Mouse (Mus musculus): ENCODE results near the gene Cdkn2c. TPM values are rescaled to one million over a fixed set of nuclear protein-coding genes. Genes with fewer than 3 reads are reported as not detected.
"Not testable (repeated sequence)": the region's sequence is repeated elsewhere in the genome, so short reads cannot be mapped to it uniquely, and the experiment has no call there.

Gene Cdkn2c
- 7.4 and 9.8 TPM in 2 replicates for polyA plus RNA-seq (2016; fragmentation: Nextera tagmentation; extraction: Ambion mirVana)

DNA sequence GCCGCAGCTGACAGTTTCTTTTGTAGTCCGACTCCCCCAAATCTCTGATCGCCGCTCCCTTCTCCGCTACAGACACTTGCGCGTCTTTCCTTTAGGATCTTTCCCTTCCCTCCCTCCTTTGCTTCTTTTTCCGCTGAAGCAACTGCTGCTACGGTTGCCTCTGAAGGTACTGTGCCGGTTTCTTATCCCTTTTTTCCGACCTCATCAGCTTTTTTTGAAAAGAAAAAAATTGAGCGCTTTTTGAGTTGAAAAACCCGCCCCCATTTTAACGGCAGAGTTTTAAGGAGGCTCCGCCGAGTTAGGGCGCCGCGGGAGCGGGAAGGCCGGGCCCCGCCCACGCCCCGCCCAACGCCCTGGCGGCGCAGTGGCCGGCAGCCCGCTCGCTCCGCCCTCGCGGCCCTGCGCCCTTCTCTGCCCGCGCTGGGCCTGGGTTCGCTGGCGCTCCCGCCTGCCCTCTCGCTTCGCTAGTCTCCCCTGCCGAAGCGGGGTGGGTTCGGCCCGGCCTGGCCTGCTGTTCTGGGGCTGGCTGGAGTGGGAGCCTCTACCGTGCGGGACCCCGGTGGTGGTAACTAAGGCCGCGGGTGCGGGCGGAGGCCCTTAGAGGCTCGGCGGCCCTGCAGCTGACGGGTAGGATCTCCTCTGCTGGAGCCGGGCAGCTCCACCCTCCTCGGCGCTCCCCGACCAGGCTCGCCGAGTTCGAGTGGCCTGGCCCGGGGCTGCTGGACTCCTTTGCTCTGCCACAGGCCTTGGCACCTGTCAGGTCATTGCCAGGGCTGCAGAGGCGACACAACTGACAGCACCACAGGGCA, at the start of gene Cdkn2c:
TSS of gene Cdkn2c (minus strand) at position 729 of the 809 bp plus-strand sequence.
- ATAC-seq (ENCODE audit: insufficient number of reproducible peaks, insufficient read depth, low FRiP score, low TSS enrichment), result peak; percentile 93
- Histone ChIP-seq H3K9ac (peak within 1 kb of the TSS; percentile 86), H3K9me3 (no peaks in the 10 kb centered on the region), H3K27me3 (peaks cover 17% of the 10 kb centered on the region), H3K4me1 (peaks cover 13% of the 10 kb centered on the region), H3K27ac (peak within 1 kb of the TSS; percentile 84), H3K4me2 (replicated peaks) (peak within 1 kb of the TSS; percentile 96), H3K36me3 (no peaks in the 10 kb centered on the region), H3K4me3 (peak within 1 kb of the TSS; percentile 60)
- WGBS, result under 1% methylated on average over 63 of the region's 64 CpGs

DNA sequence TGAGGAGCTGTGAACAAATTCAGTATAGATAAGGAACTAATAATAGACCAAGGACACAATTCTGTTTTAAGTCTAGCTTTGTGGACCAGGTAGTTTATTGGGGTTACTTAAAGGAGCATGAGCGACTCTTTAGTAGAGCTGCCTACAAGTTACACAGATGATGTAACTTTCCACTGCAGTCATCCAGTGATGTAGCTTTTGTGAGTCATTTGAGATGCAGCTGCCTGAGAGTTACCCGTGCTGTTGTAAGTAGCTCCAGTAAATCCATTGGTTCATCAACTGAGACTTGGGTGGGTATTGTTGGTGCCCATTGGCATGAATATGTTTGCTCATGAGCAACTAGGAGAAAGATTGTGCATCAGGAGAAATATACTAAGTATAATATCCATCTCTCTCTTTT, 38.4 kb upstream of the Cdkn2c start:
- Histone ChIP-seq H3K9me3 (no peaks in the 10 kb centered on the region), H3K27ac (no peak overlapping the region), H3K9ac (no peak overlapping the region), H3K4me1 (no peaks in the 10 kb centered on the region), H3K4me3 (no peak overlapping the region), H3K36me3 (no peaks in the 10 kb centered on the region), H3K4me2 (replicated peaks) (no peak overlapping the region), H3K27me3 (no peaks in the 10 kb centered on the region)
- WGBS, result 88% methylated on average over 2 of the region's 2 CpGs
- ATAC-seq (ENCODE audit: insufficient number of reproducible peaks, insufficient read depth, low FRiP score, low TSS enrichment), result no peak

DNA sequence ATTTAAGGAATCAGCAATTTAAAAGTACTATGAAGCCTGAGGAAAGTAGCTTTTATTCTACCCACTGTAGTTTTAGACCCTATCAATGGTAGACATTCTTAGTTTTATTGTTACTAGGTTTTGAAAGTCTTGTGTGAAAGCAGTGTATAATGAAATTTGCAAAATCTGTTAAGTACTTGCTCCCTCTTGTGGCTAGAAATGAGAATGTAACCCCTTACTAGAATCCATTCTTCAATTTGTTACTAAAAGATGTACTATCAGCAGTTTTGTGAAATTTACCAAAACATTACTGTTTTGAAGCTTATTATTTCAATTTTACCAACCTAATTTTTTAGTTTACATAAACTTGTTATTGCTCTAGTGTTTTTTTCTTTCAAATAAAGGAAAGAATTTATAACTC, 36.6 kb upstream of the Cdkn2c start:
- Histone ChIP-seq H3K9ac (no peak overlapping the region), H3K4me1 (no peaks in the 10 kb centered on the region), H3K27me3 (no peaks in the 10 kb centered on the region), H3K4me2 (replicated peaks) (no peak overlapping the region), H3K4me3 (no peak overlapping the region), H3K27ac (no peak overlapping the region), H3K9me3 (no peaks in the 10 kb centered on the region), H3K36me3 (no peaks in the 10 kb centered on the region)
- no peak for ATAC-seq (ENCODE audit: insufficient number of reproducible peaks, insufficient read depth, low FRiP score, low TSS enrichment)

DNA sequence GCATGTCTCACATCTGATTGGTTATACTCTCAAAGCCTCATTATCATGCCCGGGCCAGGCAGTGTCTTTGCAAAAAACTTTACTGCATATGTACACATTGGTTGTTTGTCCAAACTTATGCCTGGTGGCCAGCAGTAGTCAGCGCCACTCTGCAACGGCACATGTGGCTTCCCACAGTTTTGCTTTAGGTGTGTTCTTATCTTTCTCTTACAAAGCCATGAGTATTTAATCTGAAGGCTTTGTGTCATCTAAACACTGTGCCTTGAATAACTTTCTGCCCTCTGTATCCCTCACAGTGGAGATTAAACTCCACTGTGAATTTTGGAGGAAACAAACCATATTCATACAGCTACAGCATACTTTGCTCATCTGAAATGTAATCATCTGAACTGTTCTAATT, 33.7 kb upstream of the Cdkn2c start:
- WGBS, result 95% methylated on average over 3 of the region's 3 CpGs
- not testable (repeated sequence) for H3K36me3 ChIP-seq; H3K4me2 ChIP-seq (replicated peaks); H3K4me1 ChIP-seq; H3K9ac ChIP-seq; H3K9me3 ChIP-seq; H3K4me3 ChIP-seq; H3K27me3 ChIP-seq; ATAC-seq (ENCODE audit: insufficient number of reproducible peaks, insufficient read depth, low FRiP score, low TSS enrichment); H3K27ac ChIP-seq

DNA sequence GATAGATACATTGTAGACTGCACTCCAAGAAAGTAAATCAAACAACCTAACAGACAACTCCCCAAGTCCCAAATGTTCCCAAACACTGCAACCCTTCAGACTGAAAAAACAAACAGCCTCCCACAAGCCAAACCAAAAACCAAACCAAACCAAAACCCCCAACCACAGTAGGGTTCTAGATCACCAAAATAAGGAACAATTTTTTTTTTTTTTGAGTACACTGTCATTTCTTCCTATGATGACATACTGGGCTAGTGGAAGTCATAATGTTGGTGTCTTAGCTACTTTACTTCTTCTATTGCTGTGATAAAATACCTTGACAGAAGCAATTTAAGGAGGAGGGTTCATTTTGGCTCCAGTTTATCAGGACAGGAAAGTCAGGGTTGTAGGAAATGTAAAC, 25.7 kb upstream of the Cdkn2c start:
- Histone ChIP-seq H3K27ac (no peak overlapping the region), H3K27me3 (no peaks in the 10 kb centered on the region), H3K9me3 (peaks cover 9% of the 10 kb centered on the region; the same call in 1 of the 2 replicates), H3K4me2 (replicated peaks) (no peak overlapping the region), H3K9ac (no peak overlapping the region), H3K4me1 (no peaks in the 10 kb centered on the region), H3K36me3 (no peaks in the 10 kb centered on the region), H3K4me3 (no peak overlapping the region)
- ATAC-seq (ENCODE audit: insufficient number of reproducible peaks, insufficient read depth, low FRiP score, low TSS enrichment), result no peak

DNA sequence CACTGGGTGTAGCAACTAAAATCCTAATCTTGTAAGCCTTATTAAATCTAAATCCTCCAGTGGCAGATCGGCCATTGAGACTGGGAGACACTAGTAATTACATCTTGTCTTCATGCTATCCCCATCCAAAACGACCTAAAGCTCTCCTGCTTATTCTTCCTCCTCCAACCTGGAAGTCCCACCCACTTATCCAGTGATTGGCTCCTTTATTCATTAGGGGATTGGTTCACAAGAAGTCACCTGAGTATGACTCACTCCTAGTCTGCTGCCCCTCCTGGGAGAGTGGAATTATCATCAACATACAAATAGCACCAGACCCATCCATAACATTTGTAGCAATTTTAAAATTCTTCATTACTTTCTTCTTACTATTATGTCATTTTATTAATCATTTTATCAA, 16.6 kb upstream of the Cdkn2c start:
- no peaks in the 10 kb centered on the region for H3K27me3 ChIP-seq
- no peaks in the 10 kb centered on the region for H3K36me3 ChIP-seq
- no peaks in the 10 kb centered on the region for H3K9me3 ChIP-seq
- no peaks in the 10 kb centered on the region for H3K4me1 ChIP-seq
- H3K9ac ChIP-seq, result no peak overlapping the region
- 66% methylated on average over 2 of the region's 2 CpGs for WGBS
- H3K4me3 ChIP-seq, result no peak overlapping the region
- no peak overlapping the region for H3K27ac ChIP-seq
- no peak for ATAC-seq (ENCODE audit: insufficient number of reproducible peaks, insufficient read depth, low FRiP score, low TSS enrichment)
- H3K4me2 ChIP-seq (replicated peaks), result no peak overlapping the region

DNA sequence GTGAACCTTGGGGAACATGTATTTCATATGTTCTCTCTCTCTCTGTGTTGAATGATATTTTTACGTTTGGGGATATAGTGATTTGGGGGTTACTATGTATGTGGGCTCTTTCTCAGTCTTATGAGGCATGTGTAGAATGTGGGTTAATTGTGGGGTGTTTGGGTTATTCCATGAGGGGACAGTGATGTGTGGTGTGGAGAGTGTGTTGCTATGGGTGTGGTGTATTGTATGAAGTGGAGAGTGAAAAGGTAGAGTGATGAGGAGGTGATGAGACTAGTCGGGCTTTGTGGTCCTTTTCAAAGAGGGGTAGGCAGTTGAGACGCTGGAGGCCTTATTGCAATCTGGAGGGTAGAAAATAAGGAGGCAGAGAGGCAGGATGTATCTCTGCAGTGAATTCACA, 10.2 kb upstream of the Cdkn2c start:
- H3K9me3 ChIP-seq, result no peaks in the 10 kb centered on the region
- no peaks in the 10 kb centered on the region for H3K27me3 ChIP-seq
- H3K4me3 ChIP-seq, result peak overlapping the region; percentile 91
- H3K4me2 ChIP-seq (replicated peaks), result peak overlapping the region; percentile 66
- H3K36me3 ChIP-seq, result no peaks in the 10 kb centered on the region
- H3K9ac ChIP-seq, result peak overlapping the region; percentile 84
- peak; percentile 38; the same call in 1 of the 2 replicates for ATAC-seq (ENCODE audit: insufficient number of reproducible peaks, insufficient read depth, low FRiP score, low TSS enrichment)
- WGBS, result 2% methylated on average over 3 of the region's 3 CpGs
- peak overlapping the region; percentile 95 for H3K27ac ChIP-seq
- H3K4me1 ChIP-seq, result peaks cover 7% of the 10 kb centered on the region

DNA sequence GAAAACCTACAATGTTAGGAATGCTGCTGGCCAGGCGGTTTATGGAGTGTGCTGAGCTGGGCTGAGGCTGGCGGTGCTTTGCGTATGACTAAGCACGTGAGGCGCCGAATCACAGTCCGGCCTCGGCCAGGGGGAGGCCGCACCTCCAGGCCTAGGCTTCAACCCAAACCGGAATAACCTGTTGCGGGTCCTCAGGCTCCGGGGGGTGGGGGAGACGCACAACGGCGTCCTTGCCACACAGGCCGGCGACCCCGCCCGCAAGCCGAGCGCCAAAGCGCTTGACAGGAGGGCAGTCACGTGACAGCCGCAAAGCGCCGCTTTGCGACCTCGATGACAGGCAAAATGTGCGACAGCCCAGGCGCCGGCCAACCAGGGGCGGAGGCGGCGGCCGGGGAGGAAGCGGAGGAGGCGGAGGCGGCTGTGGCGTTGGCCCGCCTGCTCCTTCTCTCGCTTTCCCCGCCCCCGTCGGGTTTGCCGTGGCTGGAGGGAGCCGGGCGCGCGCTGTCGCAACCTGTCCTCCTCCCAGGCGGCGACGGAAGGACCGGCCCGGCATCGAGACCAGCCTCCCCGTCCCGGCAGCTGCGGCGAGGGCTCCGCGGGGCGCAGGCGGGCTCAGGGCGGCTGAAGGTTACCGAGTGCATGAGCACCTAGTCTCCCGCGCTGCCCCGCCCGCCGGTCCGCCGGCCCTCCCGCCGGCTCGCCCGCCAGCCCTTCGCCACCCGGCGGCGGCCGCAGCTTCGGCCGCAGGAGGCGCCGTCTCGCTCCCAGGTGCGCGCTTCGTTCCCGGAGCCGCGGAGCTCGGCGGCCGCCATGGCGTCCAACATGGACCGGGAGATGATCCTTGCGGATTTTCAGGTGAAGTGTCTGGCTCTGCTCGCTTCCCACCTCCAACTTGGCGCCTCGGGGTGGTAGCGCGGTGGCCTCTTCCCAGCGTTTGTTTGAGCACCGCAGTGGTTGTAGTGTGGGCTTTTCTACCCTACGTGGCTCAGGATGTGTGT, 9.5 kb upstream of the Cdkn2c start, which contains the start of gene Faf1:
TSS of gene Faf1 (plus strand) at position 371 of the 998 bp plus-strand sequence.
- under 1% methylated on average over 88 of the region's 107 CpGs for WGBS
- H3K4me3 ChIP-seq, result peak within 1 kb of the TSS; percentile 91
- peak within 1 kb of the TSS; percentile 84 for H3K9ac ChIP-seq
- peak; percentile 96 for ATAC-seq (ENCODE audit: insufficient number of reproducible peaks, insufficient read depth, low FRiP score, low TSS enrichment)
- no peaks in the 10 kb centered on the region for H3K27me3 ChIP-seq
- H3K9me3 ChIP-seq, result no peaks in the 10 kb centered on the region
- no peaks in the 10 kb centered on the region for H3K36me3 ChIP-seq
- peak within 1 kb of the TSS; percentile 95 for H3K27ac ChIP-seq
- peaks cover 7% of the 10 kb centered on the region for H3K4me1 ChIP-seq
- H3K4me2 ChIP-seq (replicated peaks), result peak within 1 kb of the TSS; percentile 66

DNA sequence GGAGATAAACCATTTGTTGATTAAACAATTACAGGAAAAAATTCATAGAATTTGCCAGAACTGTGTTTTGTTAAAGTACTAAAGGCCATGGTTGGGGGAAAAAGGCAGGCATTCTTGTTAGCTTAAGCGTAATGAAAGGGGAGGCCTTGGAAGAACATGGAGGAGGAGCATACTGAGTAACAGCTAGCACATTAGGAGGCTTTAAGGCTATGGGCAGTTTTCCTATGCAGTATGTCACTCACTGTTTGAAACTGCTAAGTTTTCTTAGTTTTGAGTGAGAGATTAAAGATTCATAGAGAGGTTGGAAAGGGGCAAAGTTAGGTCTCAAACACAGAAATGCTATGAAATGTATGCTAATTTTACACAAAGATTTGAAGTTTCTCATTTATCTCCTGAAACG, 7.1 kb upstream of the Cdkn2c start:
- no peak overlapping the region for H3K27ac ChIP-seq
- no peak overlapping the region for H3K4me3 ChIP-seq
- no peaks in the 10 kb centered on the region for H3K27me3 ChIP-seq
- ATAC-seq (ENCODE audit: insufficient number of reproducible peaks, insufficient read depth, low FRiP score, low TSS enrichment), result no peak
- H3K9me3 ChIP-seq, result no peaks in the 10 kb centered on the region
- peaks cover 7% of the 10 kb centered on the region for H3K4me1 ChIP-seq
- H3K4me2 ChIP-seq (replicated peaks), result no peak overlapping the region
- 82% methylated on average over 2 of the region's 2 CpGs for WGBS
- H3K9ac ChIP-seq, result no peak overlapping the region
- no peaks in the 10 kb centered on the region for H3K36me3 ChIP-seq

DNA sequence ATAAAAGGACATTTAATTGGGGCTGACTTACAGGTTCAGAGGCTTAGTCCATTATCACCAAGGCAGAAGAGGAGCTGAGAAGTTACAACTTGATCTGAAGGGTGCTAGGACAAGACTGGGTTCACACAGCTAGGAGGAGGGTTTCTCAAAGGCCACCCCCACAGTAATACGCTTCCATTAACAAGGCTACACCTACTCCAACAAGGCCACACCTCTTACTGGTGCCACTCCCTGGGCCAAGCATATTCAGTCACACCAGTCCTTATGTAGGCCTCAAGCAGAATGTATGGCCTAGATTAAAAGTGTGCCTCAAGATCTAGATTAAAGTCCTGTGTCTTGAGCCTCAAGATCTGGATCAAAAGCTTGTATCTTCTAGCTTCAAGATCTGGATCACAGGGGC, 5.0 kb upstream of the Cdkn2c start:
- Histone ChIP-seq H3K36me3 (no peaks in the 10 kb centered on the region), H3K4me2 (replicated peaks) (no peak overlapping the region), H3K27ac (no peak overlapping the region), H3K4me1 (no peaks in the 10 kb centered on the region), H3K4me3 (no peak overlapping the region), H3K27me3 (no peaks in the 10 kb centered on the region), H3K9ac (no peak overlapping the region), H3K9me3 (no peaks in the 10 kb centered on the region)
- 80% methylated on average over 1 of the region's 1 CpGs for WGBS
- ATAC-seq (ENCODE audit: insufficient number of reproducible peaks, insufficient read depth, low FRiP score, low TSS enrichment), result no peak

DNA sequence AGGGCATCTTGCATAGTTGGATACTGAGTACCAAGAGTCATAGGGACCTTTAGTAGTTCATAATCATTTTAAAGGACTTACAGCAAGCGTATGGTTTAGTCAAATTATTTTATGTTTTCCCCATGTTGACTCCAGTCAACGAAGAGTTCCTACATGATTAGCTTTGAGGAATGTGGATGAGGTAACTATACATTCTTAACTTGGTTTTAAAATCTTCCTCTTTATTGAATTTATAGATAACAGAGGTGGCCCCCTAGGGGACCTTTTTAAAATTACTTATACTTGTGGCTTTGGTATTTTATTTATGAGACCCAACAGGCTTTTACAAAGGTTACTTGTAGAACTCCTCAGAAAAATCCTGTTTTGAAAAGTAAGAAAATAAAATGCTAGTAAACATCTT, 3.2 kb upstream of the Cdkn2c start:
- no peak overlapping the region for H3K4me2 ChIP-seq (replicated peaks)
- 76% methylated on average over 2 of the region's 2 CpGs for WGBS
- no peak overlapping the region for H3K27ac ChIP-seq
- ATAC-seq (ENCODE audit: insufficient number of reproducible peaks, insufficient read depth, low FRiP score, low TSS enrichment), result no peak
- H3K4me1 ChIP-seq, result peaks cover 9% of the 10 kb centered on the region; the same call in 1 of the 2 replicates
- H3K27me3 ChIP-seq, result peaks cover 6% of the 10 kb centered on the region; the same call in 1 of the 2 replicates
- no peak overlapping the region for H3K9ac ChIP-seq
- no peaks in the 10 kb centered on the region for H3K9me3 ChIP-seq
- H3K4me3 ChIP-seq, result no peak overlapping the region
- H3K36me3 ChIP-seq, result no peaks in the 10 kb centered on the region
